In genomic region chr13:3833644-3834043, GRCm38 (mm10) we compare ENCODE assay signal across 20 mouse cellular contexts. TPM values are rescaled to one million over a fixed set of nuclear protein-coding genes. Genes with fewer than 3 reads are reported as not detected.
"Had no signal": no experiment of that assay in that cellular context is flagged by ENCODE, and none has a peak within 500 bp of the region (broad histone marks: within the 10 kb centered on the region; RNA-seq: fewer than 3 reads in every experiment).

No protein-coding gene starts in this region.

RNA-seq across cellular contexts. Expression of gene Calm4, which starts 3.9 kb away (rescaled TPM):
- total RNA-seq: megakaryocyte, adult 5-6 weeks; monocyte, adult 5-6 weeks; neutrophil, adult 5-6 weeks had no signal
- polyA plus RNA-seq: liver, embryonic 15.5 days; lung, embryonic 15.5 days; lung, postnatal 0 days; macrophage; midbrain, embryonic 11.5 days; midbrain, embryonic 13.5 days; midbrain, embryonic 15.5 days; midbrain, postnatal 0 days; neural tube, embryonic 12.5 days; neural tube, embryonic 14.5 days; spleen, adult 2 months; urinary bladder, adult 2 months had no signal

RNA-seq across cellular contexts. Expression of gene Calm5, which starts 20.3 kb away (rescaled TPM):
- total RNA-seq: megakaryocyte, adult 5-6 weeks; midbrain, postnatal 0 days; monocyte, adult 5-6 weeks; neutrophil, adult 5-6 weeks had no signal
- polyA plus RNA-seq: liver, embryonic 15.5 days; lung, adult 2 months; lung, embryonic 15.5 days; lung, postnatal 0 days; macrophage; midbrain, embryonic 11.5 days; midbrain, embryonic 13.5 days; midbrain, embryonic 15.5 days; midbrain, postnatal 0 days; neural tube, embryonic 12.5 days; neural tube, embryonic 14.5 days; spleen, adult 2 months; stomach, embryonic 15.5 days; stomach, postnatal 0 days; testis, adult 2 months; thymus, adult 2 months; urinary bladder, adult 2 months had no signal

RNA-seq across cellular contexts. Expression of gene Calml3, which starts 29.5 kb away (rescaled TPM):
- total RNA-seq: megakaryocyte, adult 5-6 weeks; monocyte, adult 5-6 weeks had no signal
- polyA plus RNA-seq: liver, embryonic 15.5 days; macrophage; midbrain, embryonic 11.5 days; midbrain, embryonic 13.5 days; midbrain, embryonic 15.5 days; midbrain, postnatal 0 days; neural tube, embryonic 12.5 days; neural tube, embryonic 14.5 days had no signal
